Mouse (Mus musculus): ENCODE results near the gene Slc10a2. TPM values are rescaled to one million over a fixed set of nuclear protein-coding genes. Genes with fewer than 3 reads are reported as not detected.
"Not testable (repeated sequence)": the region's sequence is repeated elsewhere in the genome, so short reads cannot be mapped to it uniquely, and the experiment has no call there.

Slc10a2 gene
- polyA plus RNA-seq (2014; fragmentation: Nextera tagmentation; extraction: Ambion mirVana) = not detected in 2 replicates

DNA sequence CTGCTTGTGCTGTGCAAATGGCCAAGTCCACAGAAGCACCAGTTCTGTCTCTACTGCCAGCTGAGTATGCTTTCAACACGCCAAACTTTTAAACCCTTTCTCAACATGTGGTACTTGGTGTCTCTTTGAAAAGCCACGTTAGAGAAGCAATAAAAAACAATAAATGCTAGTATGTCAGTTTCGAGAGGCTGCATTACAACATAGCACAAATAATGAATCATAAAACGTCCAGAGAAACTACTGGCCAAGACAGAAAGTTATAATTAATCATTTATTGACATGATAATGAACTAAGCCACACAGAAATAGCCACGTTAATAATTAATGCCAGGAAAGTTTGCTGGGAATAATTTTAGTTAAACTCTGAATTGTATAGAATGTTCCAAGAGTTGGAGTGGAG is at the start of gene Slc10a2:
TSS of gene Slc10a2 (minus strand) at position 166 of the 400 bp plus-strand sequence.
- Histone ChIP-seq H3K4me1 (ENCODE audit: control insufficient read depth, insufficient read depth, low read length) (no peaks in the 10 kb centered on the region), H3K27ac (ENCODE audit: low read depth, low read length) (no peak within 1 kb of the TSS), H3K4me2 (no peak within 1 kb of the TSS), H3K4me3 (ENCODE audit: low read depth, low read length) (no peak within 1 kb of the TSS), H3K36me3 (ENCODE audit: control insufficient read depth, insufficient read depth, low read length) (no peaks in the 10 kb centered on the region), H3K9me3 (ENCODE audit: control insufficient read depth, low read length) (no peaks in the 10 kb centered on the region), H3K9ac (ENCODE audit: low read length) (no peak within 1 kb of the TSS), H3K27me3 (ENCODE audit: control insufficient read depth, insufficient read depth, low read length) (no peaks in the 10 kb centered on the region)
- ATAC-seq (ENCODE audit: low FRiP score) (no peak), DNase-seq (ENCODE audit: low spot score, missing footprints) (no peak)
- WGBS = 74% methylated on average over 5 of the region's 5 CpGs

GRCm38 (mm10) chr8:5129322-5129829 is 24.2 kb upstream of the Slc10a2 start:
- no peak overlapping the region for H3K9ac ChIP-seq (ENCODE audit: low read length)
- no peak overlapping the region for H3K4me3 ChIP-seq (ENCODE audit: low read depth, low read length)
- ATAC-seq (ENCODE audit: low FRiP score) = no peak
- no peak overlapping the region for H3K27ac ChIP-seq (ENCODE audit: low read depth, low read length)
- H3K36me3 ChIP-seq (ENCODE audit: control insufficient read depth, insufficient read depth, low read length) = no peaks in the 10 kb centered on the region
- H3K4me1 ChIP-seq (ENCODE audit: control insufficient read depth, insufficient read depth, low read length) = no peaks in the 10 kb centered on the region
- no peaks in the 10 kb centered on the region for H3K9me3 ChIP-seq (ENCODE audit: control insufficient read depth, low read length)
- DNase-seq (ENCODE audit: low spot score, missing footprints) = no peak
- WGBS = 76% methylated on average over 2 of the region's 2 CpGs
- H3K27me3 ChIP-seq (ENCODE audit: control insufficient read depth, insufficient read depth, low read length) = no peaks in the 10 kb centered on the region
- H3K4me2 ChIP-seq = no peak overlapping the region

DNA sequence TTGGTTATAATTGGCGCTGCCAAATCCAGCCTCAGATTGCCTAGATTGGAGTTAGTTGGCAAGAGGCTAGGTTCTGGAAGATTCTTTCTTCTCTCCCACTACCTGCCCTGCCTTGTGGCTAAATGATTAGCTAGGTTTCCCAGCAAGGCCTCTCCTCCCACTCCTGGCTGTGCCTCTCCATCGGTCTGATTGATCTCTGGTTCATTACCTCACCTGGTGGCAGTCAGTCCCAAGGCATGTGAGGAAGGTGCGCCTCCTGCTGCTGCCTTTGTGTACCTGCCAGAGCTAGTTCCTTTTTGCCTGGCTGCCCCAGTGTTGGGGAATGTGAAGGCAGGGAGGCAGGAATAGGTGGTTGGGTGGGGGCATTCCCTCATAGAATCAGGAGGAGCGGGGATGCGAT is 1.7 kb upstream of the Slc10a2 start:
- H3K4me1 ChIP-seq (ENCODE audit: control insufficient read depth, insufficient read depth, low read length) = no peaks in the 10 kb centered on the region
- no peak overlapping the region for H3K9ac ChIP-seq (ENCODE audit: low read length)
- no peak overlapping the region for H3K4me2 ChIP-seq
- H3K4me3 ChIP-seq (ENCODE audit: low read depth, low read length) = no peak overlapping the region
- H3K36me3 ChIP-seq (ENCODE audit: control insufficient read depth, insufficient read depth, low read length) = no peaks in the 10 kb centered on the region
- no peaks in the 10 kb centered on the region for H3K9me3 ChIP-seq (ENCODE audit: control insufficient read depth, low read length)
- H3K27ac ChIP-seq (ENCODE audit: low read depth, low read length) = no peak overlapping the region
- 65% methylated on average over 5 of the region's 5 CpGs for WGBS
- no peaks in the 10 kb centered on the region for H3K27me3 ChIP-seq (ENCODE audit: control insufficient read depth, insufficient read depth, low read length)
- DNase-seq (ENCODE audit: low spot score, missing footprints) (no peak), ATAC-seq (ENCODE audit: low FRiP score) (0 out of 2 replicates have a peak, but pooled peaks have one; percentile 33)

DNA sequence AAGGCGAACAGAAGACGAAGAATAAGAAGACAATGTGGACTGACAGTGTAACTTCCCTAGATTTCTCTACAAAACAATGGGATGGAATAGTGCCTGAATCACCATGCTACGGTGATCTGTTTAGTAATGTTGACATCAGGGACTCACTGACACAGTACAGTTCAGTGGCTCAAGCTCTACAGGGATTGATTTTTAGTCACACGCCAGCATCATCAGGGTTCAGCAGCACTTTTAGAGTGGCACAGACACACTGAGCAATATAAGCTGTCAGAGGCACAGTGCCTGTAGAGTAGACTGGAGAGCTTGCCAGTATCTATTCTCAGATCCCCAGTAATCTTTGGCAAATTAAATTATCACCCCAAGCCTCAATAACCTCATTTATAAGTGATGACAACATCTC is 9.8 kb downstream of the Slc10a2 start:
- Histone ChIP-seq H3K9ac (ENCODE audit: low read length) (no peak overlapping the region), H3K27me3 (ENCODE audit: control insufficient read depth, insufficient read depth, low read length) (no peaks in the 10 kb centered on the region), H3K27ac (ENCODE audit: low read depth, low read length) (no peak overlapping the region), H3K4me3 (ENCODE audit: low read depth, low read length) (no peak overlapping the region), H3K9me3 (ENCODE audit: control insufficient read depth, low read length) (no peaks in the 10 kb centered on the region), H3K36me3 (ENCODE audit: control insufficient read depth, insufficient read depth, low read length) (no peaks in the 10 kb centered on the region), H3K4me2 (no peak overlapping the region), H3K4me1 (ENCODE audit: control insufficient read depth, insufficient read depth, low read length) (no peaks in the 10 kb centered on the region)
- ATAC-seq (ENCODE audit: low FRiP score) (no peak), DNase-seq (ENCODE audit: low spot score, missing footprints) (no peak)
- 85% methylated on average over 4 of the region's 4 CpGs for WGBS

GRCm38 (mm10) chr8:5093991-5094390 is 11.2 kb downstream of the Slc10a2 start:
- ATAC-seq (ENCODE audit: low FRiP score); H3K9me3 ChIP-seq (ENCODE audit: control insufficient read depth, low read length); H3K9ac ChIP-seq (ENCODE audit: low read length); DNase-seq (ENCODE audit: low spot score, missing footprints); H3K4me3 ChIP-seq (ENCODE audit: low read depth, low read length); H3K4me2 ChIP-seq; H3K27ac ChIP-seq (ENCODE audit: low read depth, low read length); H3K36me3 ChIP-seq (ENCODE audit: control insufficient read depth, insufficient read depth, low read length); H3K4me1 ChIP-seq (ENCODE audit: control insufficient read depth, insufficient read depth, low read length); H3K27me3 ChIP-seq (ENCODE audit: control insufficient read depth, insufficient read depth, low read length): not testable (repeated sequence)

- Histone ChIP-seq H3K9ac (ENCODE audit: low read length) (no peak overlapping the region), H3K4me3 (ENCODE audit: low read depth, low read length) (no peak overlapping the region), H3K4me2 (no peak overlapping the region), H3K27me3 (ENCODE audit: control insufficient read depth, insufficient read depth, low read length) (no peaks in the 10 kb centered on the region), H3K9me3 (ENCODE audit: control insufficient read depth, low read length) (no peaks in the 10 kb centered on the region), H3K4me1 (ENCODE audit: control insufficient read depth, insufficient read depth, low read length) (no peaks in the 10 kb centered on the region), H3K36me3 (ENCODE audit: control insufficient read depth, insufficient read depth, low read length) (no peaks in the 10 kb centered on the region), H3K27ac (ENCODE audit: low read depth, low read length) (no peak overlapping the region)
- DNase-seq (ENCODE audit: low spot score, missing footprints) (no peak), ATAC-seq (ENCODE audit: low FRiP score) (no peak)
- 93% methylated on average over 3 of the region's 3 CpGs for WGBS
These were observed 31.4 kb downstream of the Slc10a2 start for GRCm38 (mm10) chr8:5073654-5074293.

DNA sequence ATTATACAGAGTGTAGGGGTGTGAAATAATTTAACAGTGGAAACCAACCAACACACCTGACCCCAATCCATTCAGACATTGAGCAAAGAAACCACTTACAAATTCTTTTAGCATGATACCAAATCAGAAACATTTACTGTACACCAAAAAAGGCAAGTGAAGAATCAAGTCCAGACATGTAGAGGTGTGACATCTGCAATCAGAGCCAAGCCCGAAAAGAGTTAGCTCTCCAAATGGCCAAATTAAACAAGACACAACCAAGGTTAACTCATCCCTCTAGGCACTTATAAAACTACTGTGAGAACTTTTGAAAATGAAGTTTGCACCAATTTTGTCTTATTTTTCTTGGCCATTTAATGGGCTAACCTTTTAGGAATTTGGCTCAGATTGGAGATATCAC is 46.3 kb downstream of the Slc10a2 start:
- Histone ChIP-seq H3K9ac (ENCODE audit: low read length) (no peak overlapping the region), H3K36me3 (ENCODE audit: control insufficient read depth, insufficient read depth, low read length) (no peaks in the 10 kb centered on the region), H3K27ac (ENCODE audit: low read depth, low read length) (no peak overlapping the region), H3K4me2 (no peak overlapping the region), H3K4me3 (ENCODE audit: low read depth, low read length) (no peak overlapping the region), H3K9me3 (ENCODE audit: control insufficient read depth, low read length) (no peaks in the 10 kb centered on the region), H3K4me1 (ENCODE audit: control insufficient read depth, insufficient read depth, low read length) (no peaks in the 10 kb centered on the region), H3K27me3 (ENCODE audit: control insufficient read depth, insufficient read depth, low read length) (no peaks in the 10 kb centered on the region)
- ATAC-seq (ENCODE audit: low FRiP score) (no peak), DNase-seq (ENCODE audit: low spot score, missing footprints) (no peak)
- WGBS = 90% methylated on average over 1 of the region's 1 CpGs

DNA sequence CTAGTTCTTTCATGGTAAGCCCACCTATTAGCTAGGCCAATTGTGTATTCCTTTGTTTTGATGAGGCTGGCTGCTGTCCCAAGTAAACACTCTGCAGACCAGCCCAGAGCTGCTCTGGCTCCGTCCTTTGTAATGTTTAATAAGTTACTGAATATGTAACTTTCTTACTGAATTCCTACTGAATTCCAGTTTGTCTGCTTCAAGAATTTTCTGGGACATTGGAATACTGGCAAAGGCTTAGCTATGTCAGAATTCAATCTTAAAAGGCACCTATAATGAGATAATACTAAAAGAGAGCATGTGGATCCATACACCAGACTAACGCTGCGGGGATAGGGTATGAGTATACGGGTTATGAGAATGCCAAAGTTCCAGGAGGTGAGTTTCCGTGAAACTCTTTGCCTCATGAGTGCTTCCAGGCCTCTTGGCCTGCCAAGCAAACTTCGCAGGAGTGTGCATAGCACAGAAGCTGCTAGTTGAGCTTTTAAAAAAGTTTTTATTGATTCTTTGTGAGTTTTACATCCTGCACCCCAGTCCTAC is 60.7 kb downstream of the Slc10a2 start:
- H3K9ac ChIP-seq (ENCODE audit: low read length); H3K4me3 ChIP-seq (ENCODE audit: low read depth, low read length); H3K27me3 ChIP-seq (ENCODE audit: control insufficient read depth, insufficient read depth, low read length); H3K27ac ChIP-seq (ENCODE audit: low read depth, low read length); H3K36me3 ChIP-seq (ENCODE audit: control insufficient read depth, insufficient read depth, low read length); H3K4me2 ChIP-seq; ATAC-seq (ENCODE audit: low FRiP score); H3K9me3 ChIP-seq (ENCODE audit: control insufficient read depth, low read length); H3K4me1 ChIP-seq (ENCODE audit: control insufficient read depth, insufficient read depth, low read length); DNase-seq (ENCODE audit: low spot score, missing footprints): not testable (repeated sequence)
- 88% methylated on average over 6 of the region's 6 CpGs for WGBS

DNA sequence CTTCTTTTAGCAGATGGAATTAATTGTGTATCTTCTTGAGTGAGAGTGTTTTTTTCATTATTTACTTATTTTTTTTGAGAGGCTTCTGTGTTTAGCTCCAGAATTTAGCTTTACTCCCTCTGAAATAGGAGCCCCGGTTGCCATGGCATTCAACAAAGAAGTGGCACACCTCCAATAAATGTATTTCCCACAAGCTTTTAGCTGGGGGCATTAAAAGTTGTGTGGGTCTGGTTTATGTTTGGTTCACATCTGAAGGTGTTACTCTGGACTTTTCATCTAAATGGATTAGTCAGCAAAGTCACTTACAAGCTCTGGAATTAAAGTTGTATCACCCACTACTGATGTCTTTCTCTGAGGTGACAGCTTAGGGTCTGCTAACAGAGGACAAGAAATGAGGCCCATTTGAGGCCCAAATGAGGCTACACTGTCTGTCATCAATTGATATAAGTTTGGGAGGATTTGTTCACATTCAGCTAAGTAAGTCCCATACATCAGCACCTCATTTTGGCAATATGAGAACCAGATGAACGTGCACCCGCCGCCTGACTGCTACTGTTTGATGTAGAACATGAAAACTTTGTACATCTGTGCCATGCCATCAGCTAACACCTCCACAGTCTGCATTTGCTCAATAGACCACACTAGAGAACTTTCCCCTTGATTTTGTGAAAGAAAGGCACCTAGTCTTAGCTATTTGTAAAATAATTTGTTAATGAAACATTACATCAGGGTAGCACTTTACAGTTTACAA is 66.2 kb downstream of the Slc10a2 start:
- no peak for DNase-seq (ENCODE audit: low spot score, missing footprints)
- no peaks in the 10 kb centered on the region for H3K9me3 ChIP-seq (ENCODE audit: control insufficient read depth, low read length)
- H3K27me3 ChIP-seq (ENCODE audit: control insufficient read depth, insufficient read depth, low read length) = no peaks in the 10 kb centered on the region
- H3K9ac ChIP-seq (ENCODE audit: low read length) = no peak overlapping the region
- WGBS = 94% methylated on average over 4 of the region's 4 CpGs
- H3K36me3 ChIP-seq (ENCODE audit: control insufficient read depth, insufficient read depth, low read length) = no peaks in the 10 kb centered on the region
- no peaks in the 10 kb centered on the region for H3K4me1 ChIP-seq (ENCODE audit: control insufficient read depth, insufficient read depth, low read length)
- H3K4me2 ChIP-seq = no peak overlapping the region
- no peak overlapping the region for H3K27ac ChIP-seq (ENCODE audit: low read depth, low read length)
- no peak overlapping the region for H3K4me3 ChIP-seq (ENCODE audit: low read depth, low read length)
- ATAC-seq (ENCODE audit: low FRiP score) = no peak

Data from midbrain, embryonic 11.5 days (tissue).